Mouse (Mus musculus) ES-Bruce4 (cell line): ENCODE measurements around the gene Grb14. TPM values are rescaled to one million over a fixed set of nuclear protein-coding genes. Genes with fewer than 3 reads are reported as not detected.

Source experiments
- H3K27ac ChIP-seq: 2 replicates; pipeline ENCODE4 v1.5.1; 2012; ENCODE audit warnings: low read length, inconsistent platforms; ENCODE audit not compliant: insufficient read depth
- H3K27me3 ChIP-seq: 2 replicates; pipeline ENCODE4 v1.6.1; 2012; ENCODE audit warnings: mild to moderate bottlenecking, low read length, inconsistent platforms; ENCODE audit not compliant: control insufficient read depth, poor library complexity, insufficient read depth, severe bottlenecking
- H3K36me3 ChIP-seq: 2 replicates; pipeline ENCODE4 v1.6.1; 2012; ENCODE audit warnings: inconsistent platforms, mild to moderate bottlenecking, low read length, moderate library complexity; ENCODE audit not compliant: control insufficient read depth, poor library complexity, insufficient read depth, severe bottlenecking
- H3K4me1 ChIP-seq: one replicate; pipeline ENCODE4 v1.8.1; 2011; ENCODE audit warnings: low read length; ENCODE audit not compliant: control insufficient read depth, insufficient read depth
- H3K4me3 ChIP-seq: 2 replicates; pipeline ENCODE4 v1.5.1; 2011; ENCODE audit warnings: low read depth, mild to moderate bottlenecking, low read length
- H3K9ac ChIP-seq: 2 replicates; pipeline ENCODE4 v1.6.1; 2012; ENCODE audit warnings: low read depth, mild to moderate bottlenecking, inconsistent platforms; ENCODE audit not compliant: poor library complexity, severe bottlenecking
- H3K9me3 ChIP-seq: replicated peaks from 2 replicates; pipeline ENCODE4 v1.6.1; 2012; ENCODE audit warnings: mild to moderate bottlenecking, low read length, inconsistent platforms; ENCODE audit not compliant: control insufficient read depth, poor library complexity, insufficient read depth, severe bottlenecking
- CTCF ChIP-seq: IDR thresholded peaks from one replicate; pipeline ENCODE4 v1.8.1; 2011; ENCODE audit warnings: low read depth, low read length
- EP300 ChIP-seq: IDR thresholded peaks from 2 replicates; pipeline ENCODE4 v1.6.1; 2011; ENCODE audit warnings: low read depth, low read length; ENCODE audit not compliant: insufficient read depth
- POLR2A ChIP-seq: IDR thresholded peaks from one replicate; pipeline ENCODE4 v1.8.1; 2011; ENCODE audit warnings: low read length; ENCODE audit not compliant: insufficient read depth
- polyA plus RNA-seq: library from polyadenylated mRNA; stranded (reverse); fragments of >200 nt; gene quantifications from 2 replicates; pipeline ENCODE4 v1.2.4, GENCODE M21; 2011; ENCODE audit warnings: low read depth; ENCODE audit not compliant: missing spikeins, insufficient read depth, insufficient read length

Grb14 gene
- polyA plus RNA-seq, 1 experiment: 3.4 TPM

DNA sequence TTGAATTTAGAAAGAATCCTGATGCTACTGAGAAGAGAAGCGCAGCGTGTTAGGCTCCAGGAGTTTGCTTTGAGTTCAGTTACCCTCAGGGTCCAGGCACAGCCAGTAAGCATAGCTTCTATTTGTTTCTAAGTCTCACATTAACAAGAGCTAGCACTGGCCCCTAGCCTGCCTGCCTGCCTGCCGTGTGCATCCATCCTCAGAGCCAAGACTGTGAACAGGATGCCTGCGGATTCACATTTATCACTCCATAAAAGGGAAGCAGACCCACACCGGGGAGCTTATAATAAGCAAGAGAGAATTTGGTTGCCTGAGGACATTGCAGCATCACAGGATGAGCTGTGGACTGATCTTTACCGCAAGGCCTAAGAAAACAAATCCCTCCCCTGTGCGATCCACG is 53.8 kb downstream of the Grb14 start:
- no peak overlapping the region for H3K9ac ChIP-seq
- TF ChIP-seq POLR2A: no peak
- no peak for TF ChIP-seq CTCF
- H3K9me3 ChIP-seq: no peaks in the 10 kb centered on the region
- H3K36me3 ChIP-seq: no peaks in the 10 kb centered on the region
- H3K4me1 ChIP-seq: no peaks in the 10 kb centered on the region
- no peak overlapping the region for H3K27ac ChIP-seq
- no peaks in the 10 kb centered on the region for H3K27me3 ChIP-seq
- H3K4me3 ChIP-seq: no peak overlapping the region

DNA sequence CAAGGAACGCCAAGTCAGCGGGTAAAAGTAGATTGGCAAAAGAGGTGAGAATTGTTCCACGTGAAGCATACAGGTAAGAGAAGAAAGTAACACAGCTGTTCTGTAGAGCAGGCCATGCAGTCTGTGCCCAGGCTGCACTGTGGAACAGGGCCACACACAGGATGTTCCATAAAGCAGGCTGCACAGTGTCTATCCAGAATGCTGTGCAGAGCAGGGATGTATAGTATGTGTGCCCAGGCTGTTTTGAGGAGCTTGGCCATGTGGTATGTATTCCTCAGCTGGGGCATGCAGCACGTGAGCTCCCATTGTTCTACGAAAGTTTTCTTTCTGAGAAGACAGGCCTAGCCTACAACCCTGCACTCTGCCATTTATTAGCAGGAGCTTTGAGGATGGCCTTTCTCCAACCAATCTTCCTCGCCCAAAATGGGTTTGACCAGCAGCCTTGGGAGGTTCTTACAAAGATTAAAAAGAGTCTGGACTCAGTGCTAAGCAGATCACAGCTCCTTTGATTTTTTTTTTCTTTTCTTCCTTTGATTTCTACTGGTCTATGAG is 57.8 kb downstream of the Grb14 start:
- no peaks in the 10 kb centered on the region for H3K27me3 ChIP-seq
- H3K9ac ChIP-seq: no peak overlapping the region
- TF ChIP-seq EP300 (no peak), POLR2A (no peak), CTCF (no peak)
- no peak overlapping the region for H3K4me3 ChIP-seq
- H3K27ac ChIP-seq: no peak overlapping the region
- no peaks in the 10 kb centered on the region for H3K36me3 ChIP-seq
- no peaks in the 10 kb centered on the region for H3K4me1 ChIP-seq
- no peaks in the 10 kb centered on the region for H3K9me3 ChIP-seq

DNA sequence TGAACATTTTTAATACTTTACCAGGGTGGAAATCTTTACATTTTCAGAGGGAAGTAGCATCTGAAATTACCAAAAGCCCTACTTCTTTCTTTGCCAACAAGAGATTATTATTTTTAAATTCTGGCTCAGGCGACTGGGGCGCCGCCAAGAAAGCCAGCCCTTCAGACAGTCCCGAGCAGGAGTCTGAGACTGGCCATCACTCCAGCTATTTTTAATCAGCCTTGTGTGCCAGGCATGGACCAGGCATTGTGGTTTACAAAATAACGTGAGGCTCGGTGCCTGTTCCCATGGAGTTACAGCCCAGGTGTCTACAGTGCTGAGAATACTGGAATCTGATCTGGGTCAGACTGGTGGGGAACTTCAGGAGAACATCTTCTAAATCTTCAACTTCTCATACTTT is 58.5 kb downstream of the Grb14 start:
- Histone ChIP-seq H3K4me1 (no peaks in the 10 kb centered on the region), H3K4me3 (no peak overlapping the region), H3K27ac (no peak overlapping the region), H3K9me3 (no peaks in the 10 kb centered on the region), H3K9ac (no peak overlapping the region), H3K36me3 (no peaks in the 10 kb centered on the region), H3K27me3 (no peaks in the 10 kb centered on the region)
- TF ChIP-seq POLR2A: no peak
- no peak for TF ChIP-seq EP300
- no peak for TF ChIP-seq CTCF

DNA sequence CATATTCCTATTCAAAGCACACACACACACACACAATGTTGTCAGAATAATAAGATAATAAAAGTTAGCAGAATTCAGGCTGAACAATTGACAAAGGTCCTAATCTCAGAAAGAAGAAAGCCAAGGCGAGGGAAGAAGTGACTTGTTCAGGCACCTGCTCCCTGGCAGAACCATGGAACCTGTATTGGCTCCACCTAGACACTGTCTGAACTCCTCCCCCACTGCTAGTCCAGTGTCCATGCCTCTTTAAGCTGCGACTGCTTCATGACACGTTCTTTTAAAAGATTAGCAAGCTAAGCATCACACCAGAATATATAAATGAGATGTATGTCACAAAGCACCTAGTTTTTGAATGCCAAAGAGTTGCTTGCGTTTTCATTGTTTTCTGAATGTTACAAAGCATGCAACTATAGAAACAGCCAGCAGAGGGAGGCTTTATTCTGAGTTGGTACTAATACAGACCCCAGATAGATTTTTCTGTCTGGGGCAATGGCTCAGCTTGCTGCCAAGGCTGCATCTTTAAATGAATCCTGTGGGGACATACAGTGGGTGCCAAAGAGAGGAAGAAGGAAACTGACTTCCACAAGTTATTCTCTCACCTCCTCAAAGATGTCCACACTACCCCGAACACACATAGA is 59.4 kb downstream of the Grb14 start:
- H3K4me3 ChIP-seq: no peak overlapping the region
- H3K9ac ChIP-seq: no peak overlapping the region
- H3K27me3 ChIP-seq: no peaks in the 10 kb centered on the region
- no peaks in the 10 kb centered on the region for H3K9me3 ChIP-seq
- H3K4me1 ChIP-seq: no peaks in the 10 kb centered on the region
- no peaks in the 10 kb centered on the region for H3K36me3 ChIP-seq
- TF ChIP-seq EP300 (no peak), CTCF (no peak), POLR2A (no peak)
- no peak overlapping the region for H3K27ac ChIP-seq

DNA sequence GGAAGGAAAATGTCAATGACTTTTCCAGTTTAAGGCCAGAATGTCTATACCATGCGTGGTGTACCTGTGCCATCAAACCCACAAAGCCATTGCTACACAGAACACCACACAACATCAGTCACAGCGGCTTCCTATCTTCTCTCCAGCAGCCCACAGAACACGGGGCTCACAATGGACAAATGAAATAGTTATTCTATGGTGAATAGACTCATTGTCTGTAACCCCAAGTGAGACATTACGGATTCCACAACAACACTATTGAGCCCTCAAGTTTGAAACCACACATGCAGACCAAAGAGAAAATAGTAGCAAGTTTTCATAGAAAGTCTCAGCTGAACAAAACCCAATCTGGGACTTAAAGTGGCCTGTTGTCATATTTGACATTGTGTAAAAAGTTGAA is 62.6 kb downstream of the Grb14 start:
- H3K27ac ChIP-seq: no peak overlapping the region
- no peaks in the 10 kb centered on the region for H3K27me3 ChIP-seq
- no peak overlapping the region for H3K4me3 ChIP-seq
- H3K36me3 ChIP-seq: no peaks in the 10 kb centered on the region
- no peak overlapping the region for H3K9ac ChIP-seq
- TF ChIP-seq EP300 (no peak), CTCF (no peak), POLR2A (no peak)
- H3K4me1 ChIP-seq: no peaks in the 10 kb centered on the region
- no peaks in the 10 kb centered on the region for H3K9me3 ChIP-seq

DNA sequence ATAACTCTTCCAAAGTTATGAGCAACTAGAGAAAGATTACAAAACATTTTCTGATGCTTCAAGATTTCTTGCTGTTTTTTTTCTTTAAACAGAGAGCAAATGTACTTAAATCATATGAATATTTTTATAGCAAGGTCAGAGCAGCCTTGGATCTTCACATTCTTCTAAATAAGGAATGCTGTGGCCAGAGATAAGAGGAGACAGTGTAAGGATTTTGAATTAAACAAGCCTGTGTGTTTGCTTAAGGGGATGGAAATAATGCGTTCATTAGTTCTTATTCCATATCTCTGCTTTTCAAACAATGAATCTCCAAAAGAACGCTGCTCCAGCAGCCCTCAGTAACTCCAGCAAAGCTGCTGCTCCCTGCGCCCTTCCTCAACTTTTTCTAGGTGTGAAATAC is 63.4 kb downstream of the Grb14 start:
- Histone ChIP-seq H3K4me3 (no peak overlapping the region), H3K27me3 (no peaks in the 10 kb centered on the region), H3K4me1 (no peaks in the 10 kb centered on the region), H3K36me3 (no peaks in the 10 kb centered on the region), H3K27ac (no peak overlapping the region), H3K9ac (no peak overlapping the region), H3K9me3 (no peaks in the 10 kb centered on the region)
- TF ChIP-seq POLR2A (no peak), CTCF (no peak), EP300 (no peak)
